Mouse (Mus musculus): Measurements from ENCODE around the gene Galk2. TPM values are rescaled to one million over a fixed set of nuclear protein-coding genes. Genes with fewer than 3 reads are reported as not detected.
A peak's percentile ranks its signal among the peaks of the same experiment; 100 is the strongest.

The Galk2 gene
- polyA plus RNA-seq, 1 experiment from 2014 or later: 35.2 TPM

GRCm38 (mm10) chr2:125838091-125838490, 20.8 kb upstream of the Galk2 start:
- Histone ChIP-seq H3K36me3 (ENCODE audit: control insufficient read depth, insufficient read depth, low read length) (peaks cover 84% of the 10 kb centered on the region), H3K4me2 (ENCODE audit: low read depth, low read length) (no peak overlapping the region), H3K9me3 (ENCODE audit: control insufficient read depth, low read length) (no peaks in the 10 kb centered on the region), H3K4me3 (ENCODE audit: low read depth, low read length) (no peak overlapping the region), H3K4me1 (ENCODE audit: control insufficient read depth, insufficient read depth, low read length) (no peaks in the 10 kb centered on the region), H3K27me3 (replicated peaks; ENCODE audit: control insufficient read depth, insufficient read depth, low read length) (no peaks in the 10 kb centered on the region), H3K27ac (replicated peaks; ENCODE audit: low read depth, low read length) (no peak overlapping the region), H3K9ac (ENCODE audit: low read depth, low read length) (no peak overlapping the region)
- ATAC-seq (ENCODE audit: low read depth): no peak
- DNase-seq (ENCODE audit: low spot score): no peak
- 95% methylated on average over 7 of the region's 7 CpGs for WGBS

- Histone ChIP-seq H3K4me2 (ENCODE audit: low read depth, low read length) (no peak overlapping the region), H3K36me3 (ENCODE audit: control insufficient read depth, insufficient read depth, low read length) (peaks cover 83% of the 10 kb centered on the region)
- no peak for ATAC-seq (ENCODE audit: low read depth)
Observed at GRCm38 (mm10) chr2:125838708-125839284, 20.1 kb upstream of the Galk2 start.

GRCm38 (mm10) chr2:125851237-125851636, 7.7 kb upstream of the Galk2 start:
- no peaks in the 10 kb centered on the region for H3K27me3 ChIP-seq (replicated peaks; ENCODE audit: control insufficient read depth, insufficient read depth, low read length)
- no peak overlapping the region for H3K9ac ChIP-seq (ENCODE audit: low read depth, low read length)
- H3K36me3 ChIP-seq (ENCODE audit: control insufficient read depth, insufficient read depth, low read length): peaks cover 29% of the 10 kb centered on the region
- H3K4me1 ChIP-seq (ENCODE audit: control insufficient read depth, insufficient read depth, low read length): no peaks in the 10 kb centered on the region
- 71% methylated on average over 2 of the region's 2 CpGs for WGBS
- H3K4me2 ChIP-seq (ENCODE audit: low read depth, low read length): no peak overlapping the region
- no peak overlapping the region for H3K27ac ChIP-seq (replicated peaks; ENCODE audit: low read depth, low read length)
- ATAC-seq (ENCODE audit: low read depth) (no peak), DNase-seq (ENCODE audit: low spot score) (no peak)
- no peak overlapping the region for H3K4me3 ChIP-seq (ENCODE audit: low read depth, low read length)
- no peaks in the 10 kb centered on the region for H3K9me3 ChIP-seq (ENCODE audit: control insufficient read depth, low read length)

More at GRCm38 (mm10) chr2:125838708-125839284, 20.1 kb upstream of the Galk2 start:
- H3K9me3 ChIP-seq (ENCODE audit: control insufficient read depth, low read length): no peaks in the 10 kb centered on the region
- no peaks in the 10 kb centered on the region for H3K27me3 ChIP-seq (replicated peaks; ENCODE audit: control insufficient read depth, insufficient read depth, low read length)
- 70% methylated on average over 2 of the region's 2 CpGs for WGBS
- H3K27ac ChIP-seq (replicated peaks; ENCODE audit: low read depth, low read length): no peak overlapping the region
- H3K4me3 ChIP-seq (ENCODE audit: low read depth, low read length): no peak overlapping the region
- no peak overlapping the region for H3K9ac ChIP-seq (ENCODE audit: low read depth, low read length)
- no peaks in the 10 kb centered on the region for H3K4me1 ChIP-seq (ENCODE audit: control insufficient read depth, insufficient read depth, low read length)
- DNase-seq (ENCODE audit: low spot score): no peak

GRCm38 (mm10) chr2:125857707-125858106, 1.2 kb upstream of the Galk2 start:
- ATAC-seq (ENCODE audit: low read depth): no peak
- no peak overlapping the region for H3K27ac ChIP-seq (replicated peaks; ENCODE audit: low read depth, low read length)
- peaks cover 9% of the 10 kb centered on the region for H3K4me1 ChIP-seq (ENCODE audit: control insufficient read depth, insufficient read depth, low read length)
- no peak for DNase-seq (ENCODE audit: low spot score)
- H3K36me3 ChIP-seq (ENCODE audit: control insufficient read depth, insufficient read depth, low read length): no peaks in the 10 kb centered on the region
- no peaks in the 10 kb centered on the region for H3K27me3 ChIP-seq (replicated peaks; ENCODE audit: control insufficient read depth, insufficient read depth, low read length)
- peak overlapping the region; percentile 67 for H3K4me2 ChIP-seq (ENCODE audit: low read depth, low read length)
- WGBS: 42% methylated on average over 3 of the region's 3 CpGs
- peak overlapping the region; percentile 97; the same call in 1 of the 2 replicates for H3K9ac ChIP-seq (ENCODE audit: low read depth, low read length)
- peak overlapping the region; percentile 77 for H3K4me3 ChIP-seq (ENCODE audit: low read depth, low read length)
- H3K9me3 ChIP-seq (ENCODE audit: control insufficient read depth, low read length): no peaks in the 10 kb centered on the region

GRCm38 (mm10) chr2:125863799-125864198, 4.9 kb downstream of the Galk2 start:
- 0 out of 2 replicates have a peak, but pooled peaks cover 3% of the 10 kb centered on the region for H3K36me3 ChIP-seq (ENCODE audit: control insufficient read depth, insufficient read depth, low read length)
- no peak overlapping the region for H3K27ac ChIP-seq (replicated peaks; ENCODE audit: low read depth, low read length)
- no peak for DNase-seq (ENCODE audit: low spot score)
- H3K4me3 ChIP-seq (ENCODE audit: low read depth, low read length): no peak overlapping the region
- ATAC-seq (ENCODE audit: low read depth): no peak
- H3K4me2 ChIP-seq (ENCODE audit: low read depth, low read length): no peak overlapping the region
- H3K9ac ChIP-seq (ENCODE audit: low read depth, low read length): no peak overlapping the region
- 86% methylated on average over 3 of the region's 3 CpGs for WGBS
- H3K9me3 ChIP-seq (ENCODE audit: control insufficient read depth, low read length): no peaks in the 10 kb centered on the region
- H3K4me1 ChIP-seq (ENCODE audit: control insufficient read depth, insufficient read depth, low read length): 0 out of 2 replicates have a peak, but pooled peaks cover 9% of the 10 kb centered on the region
- H3K27me3 ChIP-seq (replicated peaks; ENCODE audit: control insufficient read depth, insufficient read depth, low read length): no peaks in the 10 kb centered on the region

- H3K27ac ChIP-seq (replicated peaks; ENCODE audit: low read depth, low read length): no peak overlapping the region
- H3K4me1 ChIP-seq (ENCODE audit: control insufficient read depth, insufficient read depth, low read length): 0 out of 2 replicates have a peak, but pooled peaks cover 9% of the 10 kb centered on the region
- H3K9ac ChIP-seq (ENCODE audit: low read depth, low read length): no peak overlapping the region
- 0 out of 2 replicates have a peak, but pooled peaks cover 3% of the 10 kb centered on the region for H3K36me3 ChIP-seq (ENCODE audit: control insufficient read depth, insufficient read depth, low read length)
- no peak overlapping the region for H3K4me3 ChIP-seq (ENCODE audit: low read depth, low read length)
- no peak overlapping the region for H3K4me2 ChIP-seq (ENCODE audit: low read depth, low read length)
- H3K9me3 ChIP-seq (ENCODE audit: control insufficient read depth, low read length): no peaks in the 10 kb centered on the region
- 95% methylated on average over 1 of the region's 1 CpGs for WGBS
- DNase-seq (ENCODE audit: low spot score) (no peak), ATAC-seq (ENCODE audit: low read depth) (no peak)
- H3K27me3 ChIP-seq (replicated peaks; ENCODE audit: control insufficient read depth, insufficient read depth, low read length): no peaks in the 10 kb centered on the region
Observed at GRCm38 (mm10) chr2:125864551-125864950, 5.6 kb downstream of the Galk2 start.

- DNase-seq (ENCODE audit: low spot score) (no peak), ATAC-seq (ENCODE audit: low read depth) (no peak)
- Histone ChIP-seq H3K9me3 (ENCODE audit: control insufficient read depth, low read length) (no peaks in the 10 kb centered on the region), H3K36me3 (ENCODE audit: control insufficient read depth, insufficient read depth, low read length) (peaks cover 3% of the 10 kb centered on the region; the same call in 1 of the 2 replicates), H3K4me2 (ENCODE audit: low read depth, low read length) (peak overlapping the region; percentile 73), H3K9ac (ENCODE audit: low read depth, low read length) (no peak overlapping the region), H3K4me1 (ENCODE audit: control insufficient read depth, insufficient read depth, low read length) (0 out of 2 replicates have a peak, but pooled peaks cover 9% of the 10 kb centered on the region), H3K27ac (replicated peaks; ENCODE audit: low read depth, low read length) (peak overlapping the region; percentile 22; the same call in 1 of the 2 replicates), H3K27me3 (replicated peaks; ENCODE audit: control insufficient read depth, insufficient read depth, low read length) (no peaks in the 10 kb centered on the region), H3K4me3 (ENCODE audit: low read depth, low read length) (peak overlapping the region; percentile 53; the same call in 1 of the 2 replicates)
Observed at GRCm38 (mm10) chr2:125865585-125865984, 6.7 kb downstream of the Galk2 start.

- peak; percentile 82 for ATAC-seq (ENCODE audit: low read depth)
- peak overlapping the region; percentile 22 for H3K27ac ChIP-seq (replicated peaks; ENCODE audit: low read depth, low read length)
- 2% methylated on average over 23 of the region's 23 CpGs for WGBS
Observed at GRCm38 (mm10) chr2:125866058-125866740, 7.3 kb downstream of the Galk2 start.

More at GRCm38 (mm10) chr2:125866058-125866740, 7.3 kb downstream of the Galk2 start:
- Histone ChIP-seq H3K27me3 (replicated peaks; ENCODE audit: control insufficient read depth, insufficient read depth, low read length) (no peaks in the 10 kb centered on the region), H3K9ac (ENCODE audit: low read depth, low read length) (peak overlapping the region; percentile 75), H3K36me3 (ENCODE audit: control insufficient read depth, insufficient read depth, low read length) (peaks cover 3% of the 10 kb centered on the region; the same call in 1 of the 2 replicates), H3K9me3 (ENCODE audit: control insufficient read depth, low read length) (no peaks in the 10 kb centered on the region), H3K4me1 (ENCODE audit: control insufficient read depth, insufficient read depth, low read length) (0 out of 2 replicates have a peak, but pooled peaks cover 9% of the 10 kb centered on the region), H3K4me3 (ENCODE audit: low read depth, low read length) (peak overlapping the region; percentile 53), H3K4me2 (ENCODE audit: low read depth, low read length) (peak overlapping the region; percentile 73)
- DNase-seq (ENCODE audit: low spot score): peak; percentile 84
